Mouse (Mus musculus): ENCODE data around the gene Cabin1. TPM values are rescaled to one million over a fixed set of nuclear protein-coding genes. Genes with fewer than 3 reads are reported as not detected.
A peak's percentile ranks its signal among the peaks of the same experiment; 100 is the strongest.

Cabin1 gene
- polyA plus RNA-seq, 1 experiment from 2014 or later = 13.9 TPM

GRCm38 (mm10) chr10:75610486-75610885 lies 153.7 kb downstream of the Cabin1 start:
- TF ChIP-seq EP300 (optimal IDR thresholded peaks at IDR 0.05) = no peak
- 0 out of 2 replicates have a peak, but pooled peaks have one; percentile 10 for TF ChIP-seq CTCF (IDR thresholded peaks at IDR 0.05; ENCODE audit: low read depth)
- DNase-seq (ENCODE audit: low spot score) = no peak
- Histone ChIP-seq H3K4me3 (ENCODE audit: low read depth, low read length) (no peak overlapping the region), H3K4me2 (replicated peaks; ENCODE audit: low read depth) (no peak overlapping the region), H3K27ac (replicated peaks) (0 out of 2 replicates have a peak overlapping the region, but pooled peaks have one; percentile 18), H3K9ac (ENCODE audit: low read length) (no peak overlapping the region), H3K36me3 (ENCODE audit: control insufficient read depth, insufficient read depth, low read length) (no peaks in the 10 kb centered on the region), H3K27me3 (ENCODE audit: control insufficient read depth, insufficient read depth, low read length) (no peaks in the 10 kb centered on the region), H3K9me3 (ENCODE audit: control insufficient read depth, low read length) (no peaks in the 10 kb centered on the region), H3K4me1 (replicated peaks; ENCODE audit: control insufficient read depth, insufficient read depth) (no peaks in the 10 kb centered on the region)
- 36% methylated on average over 7 of the region's 7 CpGs for WGBS
- no peak for ATAC-seq (ENCODE audit: low FRiP score, low TSS enrichment)

GRCm38 (mm10) chr10:75608975-75609374 lies 155.2 kb downstream of the Cabin1 start:
- no peak overlapping the region for H3K4me3 ChIP-seq (ENCODE audit: low read depth, low read length)
- no peaks in the 10 kb centered on the region for H3K9me3 ChIP-seq (ENCODE audit: control insufficient read depth, low read length)
- no peak for ATAC-seq (ENCODE audit: low FRiP score, low TSS enrichment)
- no peaks in the 10 kb centered on the region for H3K4me1 ChIP-seq (replicated peaks; ENCODE audit: control insufficient read depth, insufficient read depth)
- no peak for DNase-seq (ENCODE audit: low spot score)
- no peak overlapping the region for H3K4me2 ChIP-seq (replicated peaks; ENCODE audit: low read depth)
- no peak overlapping the region for H3K27ac ChIP-seq (replicated peaks)
- no peaks in the 10 kb centered on the region for H3K27me3 ChIP-seq (ENCODE audit: control insufficient read depth, insufficient read depth, low read length)
- H3K9ac ChIP-seq (ENCODE audit: low read length) = no peak overlapping the region
- no peaks in the 10 kb centered on the region for H3K36me3 ChIP-seq (ENCODE audit: control insufficient read depth, insufficient read depth, low read length)
- TF ChIP-seq EP300 (optimal IDR thresholded peaks at IDR 0.05) = no peak
- 86% methylated on average over 11 of the region's 11 CpGs for WGBS

- Histone ChIP-seq H3K36me3 (ENCODE audit: control insufficient read depth, insufficient read depth, low read length) (no peaks in the 10 kb centered on the region), H3K4me2 (replicated peaks; ENCODE audit: low read depth) (no peak overlapping the region), H3K4me3 (ENCODE audit: low read depth, low read length) (no peak overlapping the region), H3K9ac (ENCODE audit: low read length) (no peak overlapping the region), H3K27me3 (ENCODE audit: control insufficient read depth, insufficient read depth, low read length) (no peaks in the 10 kb centered on the region), H3K4me1 (replicated peaks; ENCODE audit: control insufficient read depth, insufficient read depth) (no peaks in the 10 kb centered on the region), H3K9me3 (ENCODE audit: control insufficient read depth, low read length) (no peaks in the 10 kb centered on the region), H3K27ac (replicated peaks) (no peak overlapping the region)
- no peak for TF ChIP-seq CTCF (IDR thresholded peaks at IDR 0.05; ENCODE audit: low read depth)
- no peak for TF ChIP-seq EP300 (optimal IDR thresholded peaks at IDR 0.05)
- 83% methylated on average over 4 of the region's 4 CpGs for WGBS
- ATAC-seq (ENCODE audit: low FRiP score, low TSS enrichment) (no peak), DNase-seq (ENCODE audit: low spot score) (no peak)
Measured at GRCm38 (mm10) chr10:75607253-75607652, 156.9 kb downstream of the Cabin1 start.

- WGBS = 38% methylated on average over 11 of the region's 11 CpGs
- no peaks in the 10 kb centered on the region for H3K9me3 ChIP-seq (ENCODE audit: control insufficient read depth, low read length)
- peak; percentile 37 for TF ChIP-seq CTCF (IDR thresholded peaks at IDR 0.05; ENCODE audit: low read depth)
- no peak for TF ChIP-seq EP300 (optimal IDR thresholded peaks at IDR 0.05)
- H3K4me3 ChIP-seq (ENCODE audit: low read depth, low read length) = no peak overlapping the region
- no peak overlapping the region for H3K4me2 ChIP-seq (replicated peaks; ENCODE audit: low read depth)
- H3K4me1 ChIP-seq (replicated peaks; ENCODE audit: control insufficient read depth, insufficient read depth) = no peaks in the 10 kb centered on the region
- DNase-seq (ENCODE audit: low spot score) = no peak
- H3K36me3 ChIP-seq (ENCODE audit: control insufficient read depth, insufficient read depth, low read length) = no peaks in the 10 kb centered on the region
- H3K9ac ChIP-seq (ENCODE audit: low read length) = no peak overlapping the region
- H3K27ac ChIP-seq (replicated peaks) = no peak overlapping the region
- no peaks in the 10 kb centered on the region for H3K27me3 ChIP-seq (ENCODE audit: control insufficient read depth, insufficient read depth, low read length)
- no peak for ATAC-seq (ENCODE audit: low FRiP score, low TSS enrichment)
Measured at GRCm38 (mm10) chr10:75605162-75605846, 158.8 kb downstream of the Cabin1 start.

GRCm38 (mm10) chr10:75600189-75600730 lies 163.9 kb downstream of the Cabin1 start:
- WGBS = 72% methylated on average over 7 of the region's 7 CpGs
- DNase-seq (ENCODE audit: low spot score) (no peak), ATAC-seq (ENCODE audit: low FRiP score, low TSS enrichment) (no peak)
- Histone ChIP-seq H3K4me2 (replicated peaks; ENCODE audit: low read depth) (no peak overlapping the region), H3K9me3 (ENCODE audit: control insufficient read depth, low read length) (0 out of 2 replicates have a peak, but pooled peaks cover 3% of the 10 kb centered on the region), H3K9ac (ENCODE audit: low read length) (no peak overlapping the region), H3K36me3 (ENCODE audit: control insufficient read depth, insufficient read depth, low read length) (no peaks in the 10 kb centered on the region), H3K27ac (replicated peaks) (no peak overlapping the region), H3K4me3 (ENCODE audit: low read depth, low read length) (no peak overlapping the region), H3K27me3 (ENCODE audit: control insufficient read depth, insufficient read depth, low read length) (no peaks in the 10 kb centered on the region), H3K4me1 (replicated peaks; ENCODE audit: control insufficient read depth, insufficient read depth) (no peaks in the 10 kb centered on the region)
- TF ChIP-seq EP300 (optimal IDR thresholded peaks at IDR 0.05) = no peak

Other genes starting within 250 kb of the Cabin1 start
- gene Snrpd3, start 246.8 kb downstream of the Cabin1 start, polyA plus RNA-seq (2015; fragmentation: Nextera tagmentation; extraction: Ambion mirVana) = 70.2 and 70.3 TPM in 2 replicates
- 14.6 and 14.9 TPM in 2 replicates for gene Gucd1, start 246.4 kb downstream of the Cabin1 start, polyA plus RNA-seq (2015; fragmentation: Nextera tagmentation; extraction: Ambion mirVana)
- gene Lrrc75b, start 204.0 kb downstream of the Cabin1 start, polyA plus RNA-seq (2015; fragmentation: Nextera tagmentation; extraction: Ambion mirVana) = 0.73 and 0.93 TPM in 2 replicates
- gene Ggt1, start 202.7 kb downstream of the Cabin1 start, polyA plus RNA-seq (2015; fragmentation: Nextera tagmentation; extraction: Ambion mirVana) = 1.9 and 2.1 TPM in 2 replicates
- 2.6 and 2.8 TPM in 2 replicates for gene Ggt5, start 175.0 kb downstream of the Cabin1 start, polyA plus RNA-seq (2015; fragmentation: Nextera tagmentation; extraction: Ambion mirVana)
- 12.2 and 14.1 TPM in 2 replicates for gene Susd2, start 120.3 kb downstream of the Cabin1 start, polyA plus RNA-seq (2015; fragmentation: Nextera tagmentation; extraction: Ambion mirVana)
- 64.1 and 68.4 TPM in 2 replicates for gene Ddt, start 9.1 kb upstream of the Cabin1 start, polyA plus RNA-seq (2015; fragmentation: Nextera tagmentation; extraction: Ambion mirVana)
- 0.16 and 0.64 TPM in 2 replicates for gene Gm20441, start 16.6 kb upstream of the Cabin1 start, polyA plus RNA-seq (2015; fragmentation: Nextera tagmentation; extraction: Ambion mirVana)
- 72.6 and 77.8 TPM in 2 replicates for gene Gstt3, start 17.1 kb upstream of the Cabin1 start, polyA plus RNA-seq (2015; fragmentation: Nextera tagmentation; extraction: Ambion mirVana)
- gene Gstt1, start 34.2 kb upstream of the Cabin1 start, polyA plus RNA-seq (2015; fragmentation: Nextera tagmentation; extraction: Ambion mirVana) = 16.1 and 19.7 TPM in 2 replicates
- not detected in 2 replicates for gene Gstt4, start 58.2 kb upstream of the Cabin1 start, polyA plus RNA-seq (2015; fragmentation: Nextera tagmentation; extraction: Ambion mirVana)
- gene Gstt2, start 73.1 kb upstream of the Cabin1 start, polyA plus RNA-seq (2015; fragmentation: Nextera tagmentation; extraction: Ambion mirVana) = 77.4 and 81.0 TPM in 2 replicates
- 805 and 984 TPM in 2 replicates for gene Mif, start 95.9 kb upstream of the Cabin1 start, polyA plus RNA-seq (2015; fragmentation: Nextera tagmentation; extraction: Ambion mirVana)
- 23.6 and 32.3 TPM in 2 replicates for gene Derl3, start 129.1 kb upstream of the Cabin1 start, polyA plus RNA-seq (2015; fragmentation: Nextera tagmentation; extraction: Ambion mirVana)
- gene Smarcb1, start 157.3 kb upstream of the Cabin1 start, polyA plus RNA-seq (2015; fragmentation: Nextera tagmentation; extraction: Ambion mirVana) = 81.9 and 82.8 TPM in 2 replicates
- gene Chchd10, start 168.8 kb upstream of the Cabin1 start, polyA plus RNA-seq (2015; fragmentation: Nextera tagmentation; extraction: Ambion mirVana) = 232 and 235 TPM in 2 replicates
- gene Mmp11, start 172.2 kb upstream of the Cabin1 start, polyA plus RNA-seq (2015; fragmentation: Nextera tagmentation; extraction: Ambion mirVana) = 9.9 and 14.6 TPM in 2 replicates
- 0.22 TPM in 1 of 2 replicates, not detected in the other for gene Gm867, start 176.3 kb upstream of the Cabin1 start, polyA plus RNA-seq (2015; fragmentation: Nextera tagmentation; extraction: Ambion mirVana)
- 0.16 and 0.22 TPM in 2 replicates for gene Vpreb3, start 178.7 kb upstream of the Cabin1 start, polyA plus RNA-seq (2015; fragmentation: Nextera tagmentation; extraction: Ambion mirVana)
- gene Gm5134, start 190.2 kb upstream of the Cabin1 start, polyA plus RNA-seq (2015; fragmentation: Nextera tagmentation; extraction: Ambion mirVana) = not detected in 2 replicates

Data from stomach, postnatal 0 days (tissue).